Mouse (Mus musculus): Measurements from ENCODE around the gene Ppm1n.

- TF ChIP-seq CTCF (IDR thresholded peaks at IDR 0.05; ENCODE audit: low read depth) (no peak), EP300 (IDR thresholded peaks at IDR 0.05; ENCODE audit: low read depth) (no peak)
These were observed 13.7 kb downstream of the Ppm1n start for GRCm38 (mm10) chr7:19265928-19266822.
